Mouse (Mus musculus) spleen, postnatal 4 days (tissue): ENCODE results near the gene Wdr62.

Source experiments
- DNase-seq, 2 experiments: peaks; one replicate each; pipeline ENCODE4 v3.0.0; 2022; ENCODE audit warnings: low spot score in 2 of 2

Wdr62 gene

DNA sequence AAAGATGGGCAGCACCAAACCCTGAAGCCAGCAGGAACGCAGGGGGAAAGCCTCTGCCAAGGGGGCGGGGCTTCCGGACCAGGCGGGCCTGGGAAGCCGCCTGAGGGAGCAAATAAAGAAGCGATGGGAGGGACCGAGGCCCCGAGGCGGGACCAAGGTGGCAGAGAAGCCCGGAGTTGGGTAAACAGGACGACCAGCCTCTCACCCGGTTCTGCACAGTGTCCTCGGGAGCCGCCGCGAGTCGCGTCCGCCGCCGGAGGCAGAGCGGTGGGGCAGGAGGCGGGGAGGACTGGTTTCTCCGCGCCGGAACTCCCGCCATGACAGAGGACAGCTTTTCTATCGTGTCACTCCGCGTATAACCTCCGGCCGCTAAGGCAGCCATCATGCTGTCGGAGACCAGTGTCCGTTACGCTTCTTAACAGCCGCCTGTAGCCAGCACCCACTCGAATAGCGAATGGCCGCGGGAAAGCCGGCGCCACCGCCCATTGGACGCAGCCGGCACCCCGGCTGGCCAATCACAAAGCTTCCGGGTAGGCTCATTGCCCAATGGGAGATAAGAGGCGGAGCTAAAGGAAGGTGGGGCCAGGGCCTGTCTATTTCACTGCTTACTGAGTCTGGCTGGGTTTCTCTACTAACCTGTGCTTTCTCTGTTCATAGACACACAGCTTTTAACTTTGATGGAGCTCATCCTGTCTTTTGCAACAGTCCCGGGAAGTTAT, at the start of gene Wdr62, which contains the start of gene Thap8:
Wdr62 (minus strand) TSS at position 469 of the 719 bp plus-strand sequence.
Thap8 (plus strand) TSS at position 144 of the 719 bp plus-strand sequence.
- DNase-seq: peak; percentile 93 to 95

DNA sequence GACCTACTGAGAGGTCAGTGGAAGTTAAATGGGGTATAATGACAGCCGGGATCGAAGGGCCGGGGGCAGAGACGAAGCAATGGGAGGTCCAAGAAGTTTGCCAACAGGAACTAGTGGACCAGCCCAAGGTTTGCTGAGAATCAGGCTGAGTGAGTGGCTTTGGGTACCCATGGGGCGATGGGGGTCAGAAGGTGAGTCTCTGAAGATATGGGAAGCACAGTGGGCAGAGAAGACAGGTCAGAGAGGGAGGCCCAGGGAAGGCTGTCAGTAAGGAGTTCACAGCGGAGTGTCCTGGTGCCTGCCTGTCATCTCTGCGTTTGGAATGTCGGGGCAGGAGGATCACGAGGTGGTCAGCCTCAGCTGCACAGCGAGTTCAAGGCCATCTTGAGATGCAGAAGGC, 48.2 kb upstream of the Wdr62 start:
- peak in 1 of 2 experiments; percentile 54 for DNase-seq

DNA sequence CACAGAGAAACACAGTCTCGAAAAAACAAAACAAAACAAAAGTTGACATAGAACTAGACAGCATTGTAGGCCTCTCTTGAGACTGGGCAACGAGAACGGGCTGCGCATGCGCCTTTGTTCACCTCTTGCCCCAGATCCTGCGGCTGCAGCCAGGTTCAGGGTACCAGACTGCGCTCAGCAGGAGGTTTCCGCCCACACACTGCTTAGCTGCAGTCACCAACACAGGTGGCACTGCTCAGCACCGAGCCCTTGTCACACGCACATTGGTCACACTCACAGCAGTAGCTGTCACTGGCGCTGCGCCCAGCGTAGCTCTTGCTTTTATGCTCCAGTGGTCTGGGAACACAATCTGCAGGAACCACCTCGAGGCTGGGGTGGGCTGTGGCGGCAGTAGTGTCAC, 46.9 kb upstream of the Wdr62 start:
- peak in 1 of 2 experiments; percentile 54 for DNase-seq

DNA sequence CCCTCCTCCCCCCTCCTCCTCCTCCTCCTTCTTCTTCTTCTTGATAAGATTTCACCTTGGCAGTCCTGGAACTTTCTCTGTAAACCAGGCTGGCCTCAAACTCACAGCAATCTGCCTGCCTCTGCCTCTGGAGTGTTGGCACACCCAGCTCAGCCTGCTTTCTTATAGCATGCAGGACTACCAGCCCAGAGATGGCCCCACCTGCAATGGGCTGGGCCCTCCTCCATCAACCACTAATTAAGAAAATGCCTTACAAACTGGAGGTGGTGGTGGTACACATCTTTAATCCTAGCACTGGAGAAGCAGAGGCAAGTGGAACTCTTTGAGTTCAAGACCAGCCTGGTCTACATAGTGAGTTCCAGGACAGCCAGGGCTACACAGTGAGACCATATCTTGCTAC, 46.2 kb upstream of the Wdr62 start:
- DNase-seq: no peak

DNA sequence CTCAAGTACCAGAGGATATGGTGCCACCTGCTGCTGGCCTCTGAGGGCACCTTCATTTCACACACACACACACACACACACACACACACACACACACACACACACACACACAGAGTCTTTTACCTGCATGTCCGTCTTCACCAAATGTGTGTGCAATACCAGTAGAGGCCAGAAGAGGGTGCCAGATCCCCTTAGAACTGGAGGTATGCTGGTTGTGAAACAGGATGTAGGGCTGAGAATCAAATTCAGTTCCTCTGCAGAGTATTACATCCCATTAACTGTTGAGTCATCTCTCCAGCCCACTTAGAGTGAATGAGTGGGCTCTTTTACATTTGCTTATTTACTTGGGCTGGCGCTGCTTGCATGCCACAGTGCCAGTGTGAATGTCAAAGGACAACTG, 45.1 kb upstream of the Wdr62 start:
- peak; percentile 68 to 88 for DNase-seq

- DNase-seq: peak in 1 of 2 experiments; percentile 57
These were observed 44.2 kb upstream of the Wdr62 start for GRCm38 (mm10) chr7:30324300-30324944.

GRCm38 (mm10) chr7:30323795-30324194, 43.6 kb upstream of the Wdr62 start, which contains the start of gene Sdhaf1:
TSS of gene Sdhaf1 (minus strand) at chr7:30323895.
- DNase-seq: no peak

DNA sequence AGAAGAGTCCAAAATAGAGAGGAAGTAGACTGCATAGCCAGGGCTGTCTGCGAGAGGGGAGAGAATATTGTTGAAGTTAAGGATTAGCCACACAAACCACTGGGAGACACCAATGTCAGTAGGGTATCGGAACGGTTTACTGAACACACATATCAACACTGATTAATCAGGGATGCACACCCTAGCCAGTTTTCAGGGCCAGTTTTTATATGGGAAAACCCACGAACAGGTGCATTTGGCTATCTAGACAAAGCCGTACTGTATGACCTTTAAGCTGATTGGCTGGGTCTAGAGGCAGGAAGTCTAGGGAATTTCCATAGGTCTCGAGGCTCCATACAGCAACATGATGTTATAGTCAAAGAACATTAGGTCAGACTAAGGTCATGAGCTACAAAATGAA, 42.6 kb upstream of the Wdr62 start:
- DNase-seq: no peak

GRCm38 (mm10) chr7:30322285-30322667, 42.1 kb upstream of the Wdr62 start:
- peak; percentile 96 to 97 for DNase-seq

DNA sequence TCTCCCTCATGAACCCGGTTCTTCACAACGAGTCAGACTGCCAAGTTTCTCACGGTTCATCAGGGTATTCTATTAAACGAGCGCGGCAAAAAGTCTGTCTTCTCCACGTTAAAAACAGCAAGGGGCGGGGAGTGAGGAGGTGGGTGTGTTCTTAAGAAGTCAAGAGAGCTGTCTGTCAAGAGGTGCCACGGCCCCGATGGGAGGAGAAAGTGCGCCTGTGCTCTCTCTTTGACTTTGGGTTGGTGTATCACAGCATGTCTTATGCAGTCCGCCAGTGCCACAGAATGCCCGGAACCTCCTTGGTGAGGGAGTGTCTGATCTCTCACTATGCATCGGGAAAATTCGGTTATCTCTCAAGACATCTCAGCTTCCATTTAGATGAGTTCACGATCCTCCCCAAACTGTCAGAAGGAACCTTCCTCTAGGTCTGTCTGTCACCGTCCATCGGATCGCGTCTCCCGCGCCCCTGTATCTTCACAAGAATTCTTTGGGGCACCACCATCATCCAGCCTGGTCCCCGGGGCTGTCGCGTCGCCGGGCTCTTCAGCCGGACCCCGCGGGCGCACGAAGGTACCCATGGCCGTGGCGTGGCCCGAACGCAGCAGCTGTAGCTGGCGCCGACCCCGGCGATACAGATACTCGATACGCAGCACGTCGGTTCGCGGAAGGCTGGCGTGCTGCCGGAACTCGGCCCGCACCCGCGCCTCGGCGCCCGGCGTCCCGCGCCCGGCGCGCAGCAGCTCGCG, 41.5 kb upstream of the Wdr62 start, which contains the start of gene E130208F15Rik:
E130208F15Rik (plus strand) TSS at position 202 of the 746 bp plus-strand sequence.
- peak; percentile 72 to 84 for DNase-seq

- no peak for DNase-seq
These were observed 40.7 kb upstream of the Wdr62 start for GRCm38 (mm10) chr7:30320946-30321345.

DNA sequence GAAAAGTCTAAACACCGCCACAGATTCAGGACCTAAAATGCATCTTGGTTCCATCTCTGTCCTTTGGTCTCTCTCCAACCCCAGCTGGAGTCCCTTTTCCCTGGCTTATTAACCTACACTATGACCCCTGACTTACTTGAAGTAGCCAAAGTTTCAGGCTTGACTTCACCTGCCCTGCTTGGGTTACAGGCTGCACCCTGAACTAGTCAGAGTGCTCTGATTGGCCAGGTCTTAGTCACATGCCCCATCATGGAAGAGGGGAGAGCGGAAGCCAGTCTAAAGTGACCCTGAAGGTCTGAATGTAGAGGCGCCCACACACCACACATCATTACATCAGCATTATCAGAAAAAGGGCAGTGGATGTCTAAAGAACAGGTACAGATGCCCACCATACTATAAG, 37.9 kb upstream of the Wdr62 start:
- no peak for DNase-seq

DNA sequence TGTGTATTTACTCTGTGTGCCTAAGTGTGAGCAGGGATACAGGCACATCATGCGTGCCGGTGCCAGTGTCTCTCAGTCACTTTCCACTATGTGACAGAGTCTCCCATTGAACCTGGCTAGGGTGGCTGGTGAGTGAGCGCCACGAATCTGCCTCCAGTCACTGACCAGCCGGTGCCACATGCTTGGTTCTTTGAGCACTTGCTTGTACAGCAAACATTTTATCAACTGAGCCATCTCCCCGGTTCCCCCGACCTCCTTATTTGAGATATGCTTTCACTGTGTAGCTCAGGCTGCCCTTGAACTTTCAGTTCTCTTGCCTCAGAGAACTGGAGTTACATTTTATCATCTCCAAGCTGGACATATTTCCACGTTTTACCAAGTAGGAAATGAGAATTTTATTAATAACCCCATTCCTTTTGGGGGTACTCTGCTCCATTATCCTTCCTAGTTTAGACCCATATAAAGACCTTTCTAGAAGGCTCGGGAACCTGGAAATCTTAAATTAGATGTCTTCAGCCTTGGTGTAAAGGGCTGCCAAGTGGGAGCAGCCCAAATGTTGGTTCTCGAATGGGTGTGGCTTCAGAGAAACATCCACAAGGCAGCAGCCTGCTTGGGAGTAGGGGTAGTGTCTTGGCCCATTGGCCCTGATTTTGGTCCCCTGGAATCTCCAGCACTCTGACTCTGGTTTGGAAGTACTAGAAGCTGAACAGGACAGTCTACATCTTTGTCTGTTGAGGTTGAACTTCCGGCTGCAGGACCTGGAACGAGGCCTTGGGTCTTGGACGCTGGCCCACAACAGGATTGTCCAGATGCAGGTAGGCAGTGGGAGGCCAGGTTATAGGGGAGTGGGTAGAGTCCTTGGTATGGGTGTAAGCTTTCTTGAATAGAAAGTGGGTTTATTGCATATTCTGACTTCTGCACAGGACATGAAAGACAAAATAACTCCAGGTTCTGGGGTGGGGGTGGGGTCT, 35.6 kb upstream of the Wdr62 start:
- no peak for DNase-seq

DNA sequence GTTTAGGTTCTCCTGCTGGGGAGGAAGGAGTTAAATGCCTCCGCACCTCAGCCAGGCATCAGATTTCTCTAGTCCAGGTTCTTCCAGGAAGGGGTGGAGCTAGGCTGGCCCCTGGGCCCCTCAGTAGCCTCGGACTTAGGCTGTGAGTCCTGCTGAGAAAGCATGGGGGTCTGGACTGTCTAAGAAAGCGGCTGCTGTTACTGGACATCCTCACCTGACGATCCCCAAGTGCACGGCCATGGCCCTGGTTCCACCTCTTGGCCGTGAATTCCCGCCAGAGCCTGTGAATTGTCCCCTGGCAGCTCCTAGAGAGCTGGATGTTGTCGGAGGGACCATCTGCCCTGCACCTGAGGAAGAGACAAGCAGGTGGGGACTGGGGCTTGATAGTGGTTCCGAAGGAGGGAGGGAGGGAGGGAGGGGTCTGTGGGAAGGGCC, 34.5 kb upstream of the Wdr62 start, which contains the start of gene Syne4:
Syne4 (plus strand) TSS at position 87 of the 435 bp plus-strand sequence.
- no peak for DNase-seq

- no peak for DNase-seq
These were observed 33.6 kb upstream of the Wdr62 start for GRCm38 (mm10) chr7:30313666-30314320.

DNA sequence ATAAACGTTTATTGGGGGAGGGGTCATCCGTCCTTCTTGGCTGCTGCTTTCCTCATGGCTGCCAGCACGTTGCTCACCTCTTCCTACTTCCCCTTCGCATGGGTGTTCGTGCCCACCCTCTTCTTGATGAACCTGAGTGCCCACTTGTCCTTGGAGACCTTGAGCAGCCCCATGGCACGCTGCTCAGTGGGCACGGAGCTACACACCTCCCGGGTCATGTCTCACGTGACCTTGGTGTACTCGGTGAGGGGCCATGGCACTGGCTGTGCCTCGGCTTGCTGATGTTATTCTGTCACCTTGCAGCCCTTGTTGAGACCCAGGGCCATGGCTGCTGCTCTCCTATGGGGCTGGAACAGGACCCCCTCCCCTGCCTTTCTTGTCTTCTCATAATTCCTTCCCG, 29.9 kb upstream of the Wdr62 start:
- DNase-seq: no peak

GRCm38 (mm10) chr7:30309395-30310129, 29.3 kb upstream of the Wdr62 start:
- no peak for DNase-seq

DNA sequence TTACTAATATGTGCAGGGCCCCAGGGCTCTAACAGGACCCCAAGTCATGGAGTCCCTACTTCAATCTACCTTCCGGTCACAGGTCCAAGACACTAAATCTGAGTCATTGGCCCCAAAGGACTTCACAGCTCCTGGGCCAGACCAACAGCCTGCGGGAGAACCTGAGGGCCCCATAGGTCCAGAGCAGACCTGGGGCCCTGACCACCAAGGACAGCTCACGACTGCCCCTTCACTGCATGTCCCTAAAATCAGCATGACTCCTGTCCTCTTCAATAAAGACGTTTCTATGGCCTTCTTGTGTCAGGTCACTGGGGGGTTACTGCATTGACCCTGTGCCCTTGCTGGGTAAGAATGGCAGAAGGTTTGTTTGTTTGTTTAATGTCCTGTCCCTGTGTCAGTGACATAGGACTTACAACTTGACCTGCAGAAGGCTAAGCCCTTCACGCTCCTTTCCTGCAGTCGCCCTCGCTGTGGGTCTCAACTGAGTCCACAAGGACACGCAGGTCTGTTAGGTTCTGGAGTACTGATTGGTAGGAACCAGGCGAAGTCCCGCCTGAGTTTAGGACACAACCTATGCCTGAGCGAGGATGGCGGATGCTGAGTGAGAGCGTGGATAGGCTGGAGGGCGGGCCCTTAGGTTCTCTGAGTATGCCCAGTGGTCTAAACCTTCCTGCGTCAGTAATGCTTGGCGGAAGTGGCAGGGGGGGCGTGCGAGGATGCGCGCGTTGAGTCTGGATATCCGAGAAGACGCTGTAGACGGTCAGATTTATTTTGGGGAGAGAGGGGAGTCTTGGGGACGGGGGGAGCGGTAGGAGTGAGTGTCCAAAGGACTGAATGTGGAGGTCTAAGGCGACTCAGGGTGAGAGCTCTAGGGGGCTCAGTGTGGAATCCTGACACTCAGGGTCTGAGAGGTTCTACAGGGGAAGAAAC, 28.1 kb upstream of the Wdr62 start, which contains the start of gene Alkbh6:
Alkbh6 (plus strand) TSS at position 642 of the 930 bp plus-strand sequence.
- DNase-seq: peak; percentile 85 to 89
